Mouse (Mus musculus) heart, adult 2 months (tissue): ENCODE data around the gene Scd1. TPM values are rescaled to one million over a fixed set of nuclear protein-coding genes. Genes with fewer than 3 reads are reported as not detected.

Experiments used
- DNase-seq, 2 experiments: peaks; one replicate each; pipeline ENCODE4 v3.0.0; 2021
- H3K27ac ChIP-seq: fragments of 200-600 bp; 2 replicates; pipeline ENCODE4 v1.8.1; 2022
- H3K27me3 ChIP-seq: fragments of 200-500 bp; 2 replicates; pipeline ENCODE4 v1.6.1; 2012; ENCODE audit warnings: mild to moderate bottlenecking, low read length, inconsistent platforms, mixed read lengths; ENCODE audit not compliant: control insufficient read depth, insufficient read depth
- H3K36me3 ChIP-seq: fragments of 200-500 bp; 2 replicates; pipeline ENCODE4 v1.6.1; 2012; ENCODE audit warnings: low read length, inconsistent platforms; ENCODE audit not compliant: control insufficient read depth, insufficient read depth
- H3K4me1 ChIP-seq: fragments of 200-500 bp; 2 replicates; pipeline ENCODE4 v1.6.1; 2011; ENCODE audit warnings: low read length; ENCODE audit not compliant: control insufficient read depth, insufficient read depth
- H3K4me3 ChIP-seq: fragments of 200-600 bp; 2 replicates; pipeline ENCODE4 v1.8.1; 2022
- H3K79me2 ChIP-seq: fragments of 200-500 bp; replicated peaks from 2 replicates; pipeline ENCODE4 v1.6.1; 2012; ENCODE audit warnings: mild to moderate bottlenecking, inconsistent platforms, low read length, moderate library complexity, mixed read lengths; ENCODE audit not compliant: control insufficient read depth, insufficient read depth
- H3K9ac ChIP-seq: fragments of 200-500 bp; 2 replicates; pipeline ENCODE4 v1.6.1; 2012; ENCODE audit warnings: low read depth, mild to moderate bottlenecking, control low read depth, inconsistent platforms, low read length, mixed read lengths
- CTCF ChIP-seq: fragments of 200-600 bp; IDR thresholded peaks from 2 replicates; pipeline ENCODE4 v1.8.1; 2022; ENCODE audit warnings: antibody characterized with exemption, mild to moderate bottlenecking, moderate library complexity
- POLR2A ChIP-seq: fragments of 200-500 bp; IDR thresholded peaks from 2 replicates; pipeline ENCODE4 v1.6.1; 2011; ENCODE audit warnings: mild to moderate bottlenecking, low read depth, low read length, control low read depth; ENCODE audit not compliant: insufficient read depth
- WGBS: fragments of 180-500 bp; shearing (Covaris S2); methylation state at CpG from one replicate; pipeline ENCODE4 v1.1.7; 2018; 5-methylcytosine and 5-hydroxymethylcytosine counted together
- intact Hi-C: fragments of 180-260 bp; cut with DNase I; formaldehyde crosslinking; loops from one replicate; pipeline ENCODE4 v1.15.1; 2025
- polyA plus RNA-seq: library from polyadenylated mRNA; depleted of rRNA; stranded (reverse); fragments of >200 nt; gene quantifications from 2 replicates; pipeline ENCODE4 v1.2.3, GENCODE M21; 2012; rRNA removed
- total RNA-seq, 2 experiments: library from RNA; stranded (reverse); gene quantifications; 2 replicates each; pipeline ENCODE4 v1.2.3; 2021

Gene Scd1
- total and polyA plus RNA-seq, 3 experiments, result 25.9 to 1,844 (median 31.7) TPM

- Histone ChIP-seq H3K9ac (no peak overlapping the region), H3K79me2 (no peaks in the 10 kb centered on the region), H3K4me3 (no peak overlapping the region), H3K27me3 (no peaks in the 10 kb centered on the region), H3K36me3 (no peaks in the 10 kb centered on the region), H3K27ac (no peak overlapping the region), H3K4me1 (no peaks in the 10 kb centered on the region)
- no peak for DNase-seq
- intact Hi-C loops, result no loop called here
- no peak for TF ChIP-seq POLR2A
- TF ChIP-seq CTCF, result no peak
- WGBS, result 89% methylated on average over 8 of the region's 8 CpGs
Observed at GRCm38 (mm10) chr19:44349689-44350088, 58.0 kb downstream of the Scd1 start.

Other genes starting within 250 kb of the Scd1 start
- not detected for gene Pkd2l1, start 215.4 kb downstream of the Scd1 start, total RNA-seq
- not detected in 2 replicates for gene Pkd2l1, start 215.4 kb downstream of the Scd1 start, polyA plus RNA-seq
- gene Scd3, start 204.6 kb downstream of the Scd1 start, total RNA-seq, result under 1 TPM in 1 of 2 experiments, not detected in 1; 0.13 TPM
- gene Scd3, start 204.6 kb downstream of the Scd1 start, polyA plus RNA-seq, result 0.37 TPM in 1 of 2 replicates, not detected in the other
- 10 to 100 TPM in 1 of 2 experiments, 1 to 10 TPM in 1; 9.2 to 12.2 TPM for gene Scd2, start 114.2 kb downstream of the Scd1 start, total RNA-seq
- gene Scd2, start 114.2 kb downstream of the Scd1 start, polyA plus RNA-seq, result 21.2 and 31.1 TPM in 2 replicates
- gene Scd4, start 74.8 kb downstream of the Scd1 start, total RNA-seq, result 1 to 10 TPM; 4.6 to 6.0 TPM
- 9.0 and 12.6 TPM in 2 replicates for gene Scd4, start 74.8 kb downstream of the Scd1 start, polyA plus RNA-seq
- gene Wnt8b, start 85.6 kb upstream of the Scd1 start, total RNA-seq, result not detected
- not detected in 2 replicates for gene Wnt8b, start 85.6 kb upstream of the Scd1 start, polyA plus RNA-seq
- gene Sec31b, start 138.0 kb upstream of the Scd1 start, total RNA-seq, result 10 to 100 TPM in 1 of 2 experiments, 1 to 10 TPM in 1; 8.4 to 10.5 TPM
- gene Sec31b, start 138.0 kb upstream of the Scd1 start, polyA plus RNA-seq, result 16.9 and 18.5 TPM in 2 replicates
- not detected for gene Gm20538, start 145.0 kb upstream of the Scd1 start, total RNA-seq
- gene Gm20538, start 145.0 kb upstream of the Scd1 start, polyA plus RNA-seq, result not detected in 2 replicates
- gene Ndufb8, start 147.6 kb upstream of the Scd1 start, total RNA-seq, result 1,000 to 10,000 TPM; 1,693 to 1,987 TPM
- 2,415 and 3,048 TPM in 2 replicates for gene Ndufb8, start 147.6 kb upstream of the Scd1 start, polyA plus RNA-seq
- 10 to 100 TPM; 51.1 to 55.5 TPM for gene Hif1an, start 155.0 kb upstream of the Scd1 start, total RNA-seq
- gene Hif1an, start 155.0 kb upstream of the Scd1 start, polyA plus RNA-seq, result 23.6 and 49.8 TPM in 2 replicates